7 mouse cellular contexts compared by ENCODE assay signal in the genomic region with DNA sequence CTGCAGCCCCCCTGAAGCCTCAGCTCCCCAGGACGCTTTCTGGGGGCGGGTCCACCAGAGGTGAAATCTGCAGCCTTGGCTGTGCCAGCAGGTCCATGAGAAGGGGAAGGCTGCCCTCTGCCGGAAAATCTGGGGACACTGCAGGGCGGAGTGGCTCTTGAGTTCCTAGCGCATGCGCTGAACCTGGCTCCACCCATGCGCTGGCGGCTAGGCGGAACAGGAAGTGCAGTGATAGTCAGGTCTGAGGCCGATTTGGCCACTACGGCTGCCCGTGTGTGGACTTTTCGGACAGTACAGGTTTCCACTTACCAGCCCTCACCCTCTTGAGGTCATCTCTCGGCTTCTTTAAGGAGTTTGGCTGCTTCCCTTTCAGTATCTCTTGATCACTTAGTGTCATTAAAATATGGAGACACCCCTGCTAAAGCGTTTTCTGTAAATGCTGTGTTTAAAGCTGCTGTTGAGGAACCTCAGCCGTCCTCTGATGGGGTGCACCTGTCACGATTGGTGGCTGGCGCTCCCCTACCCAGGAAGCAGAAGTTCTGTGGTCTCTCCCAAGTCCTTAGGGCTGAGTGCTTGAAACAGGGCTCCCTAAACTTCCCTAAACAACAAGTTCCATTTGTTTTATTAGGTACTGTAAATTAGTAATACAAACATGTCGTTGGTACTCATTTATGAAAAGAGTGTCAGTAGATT. TPM values are rescaled to one million over a fixed set of nuclear protein-coding genes. Genes with fewer than 3 reads are reported as not detected.
DNase-seq lines count a peak whose midpoint lies in the region; ATAC-seq and TF ChIP-seq lines count a peak whose summit lies in the region.

No protein-coding gene starts in this region.

- DNase-seq in adrenal gland, adult 2 months = peak; percentile 97
- DNase-seq in embryo, embryonic 11.5 days (ENCODE audit: low read depth, low spot score) = peak; percentile 95
- peak; percentile 93 to 97 for DNase-seq in gastrocnemius, postnatal 4 days (ENCODE audit: low spot score in 2 of 2)
- peak; percentile 97 for DNase-seq in left cerebral cortex, postnatal 4 days

- H3K9ac ChIP-seq in intestine, postnatal 0 days (ENCODE audit: low read depth, low read length) = 0 out of 2 replicates have a peak overlapping the region, but pooled peaks have one; percentile 23
- peak overlapping the region; percentile 62 for H3K9ac ChIP-seq in midbrain, embryonic 12.5 days (replicated peaks)

- peak; percentile 72 for TF ChIP-seq POLR2A in small intestine, adult 2 months (IDR thresholded peaks at IDR 0.05; ENCODE audit: low read depth, low read length)

- no peaks in the 10 kb centered on the region for H3K27me3 ChIP-seq in intestine, postnatal 0 days (replicated peaks; ENCODE audit: control insufficient read depth, insufficient read depth, low read length)
- H3K27me3 ChIP-seq in midbrain, embryonic 12.5 days = no peaks in the 10 kb centered on the region
- no peaks in the 10 kb centered on the region for H3K27me3 ChIP-seq in small intestine, adult 2 months (ENCODE audit: control insufficient read depth, insufficient read depth, low read length)

- ATAC-seq in intestine, postnatal 0 days = peak; percentile 86
- ATAC-seq in midbrain, embryonic 12.5 days (ENCODE audit: low FRiP score, low read depth) = peak; percentile 75

- H3K4me3 ChIP-seq in intestine, postnatal 0 days (ENCODE audit: low read depth, low read length) = peak overlapping the region; percentile 22
- peak overlapping the region; percentile 47 for H3K4me3 ChIP-seq in midbrain, embryonic 12.5 days
- H3K4me3 ChIP-seq in small intestine, adult 2 months (ENCODE audit: low read depth, low read length) = peak overlapping the region; percentile 51

- peak overlapping the region; percentile 47; the same call in 1 of the 2 replicates for H3K27ac ChIP-seq in intestine, postnatal 0 days (ENCODE audit: low read depth, low read length)
- H3K27ac ChIP-seq in midbrain, embryonic 12.5 days (replicated peaks) = no peak overlapping the region
- peak overlapping the region; percentile 75 for H3K27ac ChIP-seq in small intestine, adult 2 months (ENCODE audit: insufficient read depth, low read depth, low read length)

- WGBS in intestine, postnatal 0 days = 3% methylated on average over 19 of the region's 19 CpGs
- 6% methylated on average over 19 of the region's 19 CpGs for WGBS in midbrain, embryonic 12.5 days
- WGBS in small intestine, adult 2 months = 1% methylated on average over 19 of the region's 19 CpGs

- TF ChIP-seq CTCF in intestine, postnatal 0 days (IDR thresholded peaks at IDR 0.05; ENCODE audit: low read depth) = peak; percentile 99
- TF ChIP-seq CTCF in small intestine, adult 2 months (IDR thresholded peaks at IDR 0.05; ENCODE audit: extremely low read depth, insufficient read length, insufficient replicate concordance, low read depth, low read length) = peak; percentile 98

- H3K4me2 ChIP-seq in intestine, postnatal 0 days (replicated peaks; ENCODE audit: low read depth) = peak overlapping the region; percentile 60
- peak overlapping the region; percentile 78 for H3K4me2 ChIP-seq in midbrain, embryonic 12.5 days (replicated peaks)

- H3K4me1 ChIP-seq in intestine, postnatal 0 days (replicated peaks; ENCODE audit: control insufficient read depth, insufficient read depth, low read length) = 0 out of 2 replicates have a peak, but pooled peaks cover 5% of the 10 kb centered on the region
- peaks cover 36% of the 10 kb centered on the region for H3K4me1 ChIP-seq in midbrain, embryonic 12.5 days
- H3K4me1 ChIP-seq in small intestine, adult 2 months (ENCODE audit: control insufficient read depth, insufficient read depth, insufficient read length, low read length) = peaks cover 15% of the 10 kb centered on the region

- intact Hi-C loops in left cerebral cortex, postnatal 4 days (cut with DNase I) = no loop called here

- no peaks in the 10 kb centered on the region for H3K9me3 ChIP-seq in intestine, postnatal 0 days (ENCODE audit: control insufficient read depth)
- H3K9me3 ChIP-seq in midbrain, embryonic 12.5 days = no peaks in the 10 kb centered on the region

- H3K36me3 ChIP-seq in intestine, postnatal 0 days (ENCODE audit: control insufficient read depth, insufficient read depth) = no peaks in the 10 kb centered on the region; the same call in 1 of the 2 replicates
- H3K36me3 ChIP-seq in midbrain, embryonic 12.5 days = no peaks in the 10 kb centered on the region
- 0 out of 2 replicates have a peak, but pooled peaks cover 7% of the 10 kb centered on the region for H3K36me3 ChIP-seq in small intestine, adult 2 months (ENCODE audit: control insufficient read depth, insufficient read depth, low read length)

RNA-seq across cellular contexts. Expression of a gene that starts 5.8 kb away (rescaled TPM):
- total RNA-seq in adrenal gland, adult 2 months (2021) = not detected
- polyA plus RNA-seq in adrenal gland, adult 2 months (2012; rRNA removed) = not detected in 2 replicates
- not detected for total RNA-seq in gastrocnemius, postnatal 4 days (2021)
- polyA plus RNA-seq in intestine, postnatal 0 days (2015; fragmentation: Nextera tagmentation; extraction: Ambion mirVana) = 0.53 and 0.72 TPM in 2 replicates
- not detected for total RNA-seq in left cerebral cortex, postnatal 4 days (2021)
- polyA plus RNA-seq in midbrain, embryonic 12.5 days (2016; fragmentation: Nextera tagmentation; extraction: Ambion mirVana) = 2.2 and 2.8 TPM in 2 replicates
- polyA plus RNA-seq in small intestine, adult 2 months (2012; rRNA removed) = not detected in 2 replicates

RNA-seq across cellular contexts. Expression of a gene that starts 30.3 kb away (rescaled TPM):
- total RNA-seq in adrenal gland, adult 2 months (2021) = 10 to 100 TPM; 50.4 to 75.6 TPM
- 66.5 and 70.4 TPM in 2 replicates for polyA plus RNA-seq in adrenal gland, adult 2 months (2012; rRNA removed)
- 100 to 1,000 TPM; 261 to 280 TPM for total RNA-seq in gastrocnemius, postnatal 4 days (2021)
- 25.4 and 30.7 TPM in 2 replicates for polyA plus RNA-seq in intestine, postnatal 0 days (2015; fragmentation: Nextera tagmentation; extraction: Ambion mirVana)
- total RNA-seq in left cerebral cortex, postnatal 4 days (2021) = 100 to 1,000 TPM; 146 to 151 TPM
- 61.0 and 61.7 TPM in 2 replicates for polyA plus RNA-seq in midbrain, embryonic 12.5 days (2016; fragmentation: Nextera tagmentation; extraction: Ambion mirVana)
- 66.4 and 149 TPM in 2 replicates for polyA plus RNA-seq in small intestine, adult 2 months (2012; rRNA removed)
